Mouse (Mus musculus): ENCODE measurements at regions not wholly inside any gene's neighbourhood (a gene's known extent, or its start where the extent isn't known, plus 50 kb on each side); places are given as distances from the start of the nearest gene placed in this dataset.

- Histone ChIP-seq H3K9ac (replicated peaks) (no peak overlapping the region), H3K27ac (no peak overlapping the region), H3K4me1 (replicated peaks) (peaks cover 7% of the 10 kb centered on the region; the same call in 1 of the 2 replicates), H3K4me2 (no peak overlapping the region), H3K27me3 (no peaks in the 10 kb centered on the region), H3K4me3 (replicated peaks) (no peak overlapping the region), H3K36me3 (no peaks in the 10 kb centered on the region), H3K9me3 (0 out of 2 replicates have a peak, but pooled peaks cover 3% of the 10 kb centered on the region)
- WGBS: 22% methylated on average over 6 of the region's 6 CpGs
- no peak for ATAC-seq (ENCODE audit: insufficient number of reproducible peaks, insufficient read depth, low FRiP score, low TSS enrichment, low read depth)
Measured at GRCm38 (mm10) chr4:131097421-131097820, 153.2 kb downstream of the Matn1 start.

GRCm38 (mm10) chr4:131100093-131100795, 156.1 kb downstream of the Matn1 start:
- no peaks in the 10 kb centered on the region for H3K36me3 ChIP-seq
- no peak overlapping the region for H3K27ac ChIP-seq
- no peak for ATAC-seq (ENCODE audit: insufficient number of reproducible peaks, insufficient read depth, low FRiP score, low TSS enrichment, low read depth)
- H3K4me2 ChIP-seq: peak overlapping the region; percentile 39; the same call in 1 of the 2 replicates
- 0 out of 2 replicates have a peak overlapping the region, but pooled peaks have one; percentile 11 for H3K4me3 ChIP-seq (replicated peaks)
- H3K4me1 ChIP-seq (replicated peaks): peaks cover 7% of the 10 kb centered on the region; the same call in 1 of the 2 replicates
- no peaks in the 10 kb centered on the region for H3K27me3 ChIP-seq
- H3K9ac ChIP-seq (replicated peaks): no peak overlapping the region
- WGBS: 48% methylated on average over 10 of the region's 10 CpGs
- H3K9me3 ChIP-seq: no peaks in the 10 kb centered on the region

GRCm38 (mm10) chr4:131100796-131101156, 156.6 kb downstream of the Matn1 start:
- no peak for ATAC-seq (ENCODE audit: insufficient number of reproducible peaks, insufficient read depth, low FRiP score, low TSS enrichment, low read depth)
- Histone ChIP-seq H3K27me3 (no peaks in the 10 kb centered on the region), H3K9ac (replicated peaks) (no peak overlapping the region), H3K36me3 (no peaks in the 10 kb centered on the region), H3K4me3 (replicated peaks) (peak overlapping the region; percentile 11; the same call in 1 of the 2 replicates), H3K9me3 (no peaks in the 10 kb centered on the region), H3K4me2 (peak overlapping the region; percentile 39), H3K4me1 (replicated peaks) (peaks cover 7% of the 10 kb centered on the region; the same call in 1 of the 2 replicates), H3K27ac (no peak overlapping the region)
- 14% methylated on average over 13 of the region's 13 CpGs for WGBS

GRCm38 (mm10) chr4:131102163-131102562, 158.0 kb downstream of the Matn1 start:
- H3K9ac ChIP-seq (replicated peaks): no peak overlapping the region
- H3K4me3 ChIP-seq (replicated peaks): no peak overlapping the region
- H3K27me3 ChIP-seq: no peaks in the 10 kb centered on the region
- no peaks in the 10 kb centered on the region for H3K36me3 ChIP-seq
- peaks cover 7% of the 10 kb centered on the region; the same call in 1 of the 2 replicates for H3K4me1 ChIP-seq (replicated peaks)
- no peaks in the 10 kb centered on the region for H3K9me3 ChIP-seq
- 65% methylated on average over 4 of the region's 4 CpGs for WGBS
- ATAC-seq (ENCODE audit: insufficient number of reproducible peaks, insufficient read depth, low FRiP score, low TSS enrichment, low read depth): no peak
- no peak overlapping the region for H3K27ac ChIP-seq
- no peak overlapping the region for H3K4me2 ChIP-seq

DNA sequence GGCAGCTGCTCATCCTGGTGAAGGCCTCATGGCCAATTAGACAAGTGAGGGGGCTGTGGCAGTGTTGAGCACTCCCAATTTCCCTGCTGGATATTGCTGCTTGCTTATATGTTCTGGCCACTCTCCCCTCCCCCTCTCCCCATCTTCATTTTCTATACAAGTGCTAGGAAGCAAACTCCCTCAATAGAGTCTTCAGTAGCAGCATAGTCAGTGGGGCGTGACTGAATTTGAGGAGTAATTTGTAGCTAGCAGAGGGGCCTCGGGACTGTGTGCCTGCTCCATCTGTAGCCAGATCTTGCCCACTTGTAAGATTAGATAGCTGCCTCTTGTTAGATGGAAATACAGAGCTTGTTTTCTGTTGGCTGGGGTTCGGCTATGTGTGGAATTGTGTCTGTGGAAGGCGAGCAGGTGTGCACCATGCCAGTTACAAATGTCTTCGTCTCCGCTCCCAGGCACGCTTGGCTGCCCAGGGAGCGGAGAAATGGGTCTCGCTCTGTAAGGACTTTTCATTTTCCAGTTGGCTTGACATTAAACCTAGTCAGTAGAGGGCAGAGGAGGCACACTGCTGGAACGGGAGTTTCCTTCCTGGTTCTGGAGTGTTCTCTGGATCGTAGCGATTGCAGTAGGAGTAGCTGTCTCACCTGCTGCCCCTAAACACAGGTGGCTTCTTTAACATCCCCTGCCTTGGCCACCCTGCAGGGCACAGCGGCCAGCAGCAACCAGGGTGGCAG, 163.1 kb downstream of the Matn1 start:
- H3K27me3 ChIP-seq: peaks cover 9% of the 10 kb centered on the region; the same call in 1 of the 2 replicates
- H3K4me2 ChIP-seq: no peak overlapping the region
- H3K4me3 ChIP-seq (replicated peaks): no peak overlapping the region
- no peak for ATAC-seq (ENCODE audit: insufficient number of reproducible peaks, insufficient read depth, low FRiP score, low TSS enrichment, low read depth)
- no peaks in the 10 kb centered on the region for H3K36me3 ChIP-seq
- no peaks in the 10 kb centered on the region for H3K9me3 ChIP-seq
- H3K27ac ChIP-seq: no peak overlapping the region
- WGBS: 78% methylated on average over 13 of the region's 13 CpGs
- H3K4me1 ChIP-seq (replicated peaks): 0 out of 2 replicates have a peak, but pooled peaks cover 6% of the 10 kb centered on the region
- no peak overlapping the region for H3K9ac ChIP-seq (replicated peaks)

- no peak overlapping the region for H3K27ac ChIP-seq
- peaks cover 10% of the 10 kb centered on the region for H3K27me3 ChIP-seq
- H3K4me3 ChIP-seq (replicated peaks): no peak overlapping the region
- 71% methylated on average over 6 of the region's 6 CpGs for WGBS
- H3K36me3 ChIP-seq: no peaks in the 10 kb centered on the region
- no peak overlapping the region for H3K4me2 ChIP-seq
- H3K9ac ChIP-seq (replicated peaks): no peak overlapping the region
- ATAC-seq (ENCODE audit: insufficient number of reproducible peaks, insufficient read depth, low FRiP score, low TSS enrichment, low read depth): no peak
- H3K4me1 ChIP-seq (replicated peaks): 0 out of 2 replicates have a peak, but pooled peaks cover 6% of the 10 kb centered on the region
- H3K9me3 ChIP-seq: no peaks in the 10 kb centered on the region
Measured at GRCm38 (mm10) chr4:131112536-131112935, 168.4 kb downstream of the Matn1 start.

GRCm38 (mm10) chr4:131113727-131114303, 169.6 kb downstream of the Matn1 start:
- Histone ChIP-seq H3K9ac (replicated peaks) (no peak overlapping the region), H3K27ac (no peak overlapping the region), H3K36me3 (no peaks in the 10 kb centered on the region), H3K4me3 (replicated peaks) (no peak overlapping the region), H3K4me2 (no peak overlapping the region), H3K27me3 (peaks cover 13% of the 10 kb centered on the region), H3K9me3 (no peaks in the 10 kb centered on the region), H3K4me1 (replicated peaks) (0 out of 2 replicates have a peak, but pooled peaks cover 6% of the 10 kb centered on the region)
- 33% methylated on average over 10 of the region's 10 CpGs for WGBS
- ATAC-seq (ENCODE audit: insufficient number of reproducible peaks, insufficient read depth, low FRiP score, low TSS enrichment, low read depth): no peak

- H3K27me3 ChIP-seq: peaks cover 5% of the 10 kb centered on the region; the same call in 1 of the 2 replicates
- WGBS: 11% methylated on average over 5 of the region's 5 CpGs
- no peak overlapping the region for H3K27ac ChIP-seq
- no peaks in the 10 kb centered on the region for H3K36me3 ChIP-seq
- no peak overlapping the region for H3K4me2 ChIP-seq
- no peak overlapping the region for H3K9ac ChIP-seq (replicated peaks)
- ATAC-seq (ENCODE audit: insufficient number of reproducible peaks, insufficient read depth, low FRiP score, low TSS enrichment, low read depth): no peak
- no peak overlapping the region for H3K4me3 ChIP-seq (replicated peaks)
- H3K9me3 ChIP-seq: no peaks in the 10 kb centered on the region
- H3K4me1 ChIP-seq (replicated peaks): no peaks in the 10 kb centered on the region
Measured at GRCm38 (mm10) chr4:131115247-131115646, 171.1 kb downstream of the Matn1 start.

GRCm38 (mm10) chr4:131118586-131118985, 174.4 kb downstream of the Matn1 start:
- no peak overlapping the region for H3K4me2 ChIP-seq
- H3K27me3 ChIP-seq: peaks cover 4% of the 10 kb centered on the region; the same call in 1 of the 2 replicates
- H3K9ac ChIP-seq (replicated peaks): no peak overlapping the region
- H3K27ac ChIP-seq: no peak overlapping the region
- H3K9me3 ChIP-seq: no peaks in the 10 kb centered on the region
- 40% methylated on average over 4 of the region's 4 CpGs for WGBS
- ATAC-seq (ENCODE audit: insufficient number of reproducible peaks, insufficient read depth, low FRiP score, low TSS enrichment, low read depth): no peak
- no peaks in the 10 kb centered on the region for H3K4me1 ChIP-seq (replicated peaks)
- H3K4me3 ChIP-seq (replicated peaks): no peak overlapping the region
- H3K36me3 ChIP-seq: no peaks in the 10 kb centered on the region

- H3K36me3 ChIP-seq: no peaks in the 10 kb centered on the region
- WGBS: 82% methylated on average over 2 of the region's 2 CpGs
- H3K4me2 ChIP-seq: no peak overlapping the region
- no peak overlapping the region for H3K27ac ChIP-seq
- 0 out of 2 replicates have a peak, but pooled peaks cover 4% of the 10 kb centered on the region for H3K27me3 ChIP-seq
- H3K9ac ChIP-seq (replicated peaks): no peak overlapping the region
- no peak for ATAC-seq (ENCODE audit: insufficient number of reproducible peaks, insufficient read depth, low FRiP score, low TSS enrichment, low read depth)
- H3K4me3 ChIP-seq (replicated peaks): no peak overlapping the region
- H3K9me3 ChIP-seq: no peaks in the 10 kb centered on the region
- no peaks in the 10 kb centered on the region for H3K4me1 ChIP-seq (replicated peaks)
Measured at GRCm38 (mm10) chr4:131119621-131120020, 175.4 kb downstream of the Matn1 start.

GRCm38 (mm10) chr4:131120680-131121079, 176.5 kb downstream of the Matn1 start:
- no peak for ATAC-seq (ENCODE audit: insufficient number of reproducible peaks, insufficient read depth, low FRiP score, low TSS enrichment, low read depth)
- Histone ChIP-seq H3K9me3 (no peaks in the 10 kb centered on the region), H3K4me2 (no peak overlapping the region)

More at GRCm38 (mm10) chr4:131120680-131121079, 176.5 kb downstream of the Matn1 start:
- no peak overlapping the region for H3K4me3 ChIP-seq (replicated peaks)
- H3K36me3 ChIP-seq: no peaks in the 10 kb centered on the region
- H3K4me1 ChIP-seq (replicated peaks): no peaks in the 10 kb centered on the region
- no peak overlapping the region for H3K27ac ChIP-seq
- 0 out of 2 replicates have a peak, but pooled peaks cover 4% of the 10 kb centered on the region for H3K27me3 ChIP-seq
- no peak overlapping the region for H3K9ac ChIP-seq (replicated peaks)
- 85% methylated on average over 5 of the region's 5 CpGs for WGBS

Data from limb, embryonic 12.5 days (tissue).